Mouse (Mus musculus) adrenal gland, adult 2 months (tissue): ENCODE measurements around the gene Itga9. TPM values are rescaled to one million over a fixed set of nuclear protein-coding genes. Genes with fewer than 3 reads are reported as not detected.
A peak's percentile ranks its signal among the peaks of the same experiment; 100 is the strongest.

ENCODE experiments used
- DNase-seq: peaks from one replicate; pipeline ENCODE4 v3.0.0; 2021
- polyA plus RNA-seq: library from polyadenylated mRNA; depleted of rRNA; stranded (reverse); fragments of >200 nt; gene quantifications from 2 replicates; pipeline ENCODE4 v1.2.3, GENCODE M21; 2012
- total RNA-seq, 2 experiments: library from RNA; stranded (reverse); gene quantifications; 2 replicates each; pipeline ENCODE4 v1.2.3; 2021

Gene Itga9
- total and polyA plus RNA-seq, 3 experiments, result 43.4 to 95.2 (median 58.9) TPM

- peak; percentile 99 for DNase-seq
Observed at GRCm38 (mm10) chr9:118925286-118926110, 319.0 kb downstream of the Itga9 start.

GRCm38 (mm10) chr9:118926111-118926650 is 319.7 kb downstream of the Itga9 start, which contains the start of gene Ctdspl:
TSS of gene Ctdspl (plus strand) at chr9:118926453.
- DNase-seq, result peak; percentile 85

GRCm38 (mm10) chr9:118926688-118927321 is 320.3 kb downstream of the Itga9 start:
- peak; percentile 74 for DNase-seq

- no peak for DNase-seq
Observed at GRCm38 (mm10) chr9:118927501-118927900, 321.0 kb downstream of the Itga9 start.

GRCm38 (mm10) chr9:118928007-118928406 is 321.5 kb downstream of the Itga9 start:
- DNase-seq, result no peak

- DNase-seq, result no peak
Observed at GRCm38 (mm10) chr9:118928656-118929055, 322.2 kb downstream of the Itga9 start.

- DNase-seq, result no peak
Observed at GRCm38 (mm10) chr9:118930611-118931010, 324.1 kb downstream of the Itga9 start.

GRCm38 (mm10) chr9:118933800-118934199 is 327.3 kb downstream of the Itga9 start:
- no peak for DNase-seq

- DNase-seq, result no peak
Observed at GRCm38 (mm10) chr9:118934319-118934718, 327.8 kb downstream of the Itga9 start.

GRCm38 (mm10) chr9:118935098-118935497 is 328.6 kb downstream of the Itga9 start:
- no peak for DNase-seq

GRCm38 (mm10) chr9:118936071-118936470 is 329.6 kb downstream of the Itga9 start:
- no peak for DNase-seq

GRCm38 (mm10) chr9:118937515-118937914 is 331.0 kb downstream of the Itga9 start:
- DNase-seq, result no peak

- DNase-seq, result no peak
Observed at GRCm38 (mm10) chr9:118939410-118939809, 332.9 kb downstream of the Itga9 start.

GRCm38 (mm10) chr9:118939831-118940230 is 333.3 kb downstream of the Itga9 start:
- no peak for DNase-seq

- DNase-seq, result peak; percentile 58
Observed at GRCm38 (mm10) chr9:118940591-118941207, 334.2 kb downstream of the Itga9 start.

GRCm38 (mm10) chr9:118942030-118942429 is 335.5 kb downstream of the Itga9 start:
- DNase-seq, result no peak

GRCm38 (mm10) chr9:118943941-118944340 is 337.5 kb downstream of the Itga9 start:
- DNase-seq, result no peak

- no peak for DNase-seq
Observed at GRCm38 (mm10) chr9:118944388-118944787, 337.9 kb downstream of the Itga9 start.

GRCm38 (mm10) chr9:118948486-118948885 is 342.0 kb downstream of the Itga9 start:
- DNase-seq, result no peak

GRCm38 (mm10) chr9:118949124-118949523 is 342.6 kb downstream of the Itga9 start:
- DNase-seq, result no peak

GRCm38 (mm10) chr9:118949654-118950053 is 343.2 kb downstream of the Itga9 start:
- no peak for DNase-seq

- no peak for DNase-seq
Observed at GRCm38 (mm10) chr9:118950061-118950460, 343.6 kb downstream of the Itga9 start.
